Mouse (Mus musculus): Measurements from ENCODE around the gene Hyal2. TPM values are rescaled to one million over a fixed set of nuclear protein-coding genes. Genes with fewer than 3 reads are reported as not detected.

Gene Hyal2
- polyA plus RNA-seq, 1 experiment from 2014 or later: 85.2 TPM

- Histone ChIP-seq H3K4me1 (ENCODE audit: control insufficient read depth, insufficient read depth, low read length) (peaks cover 33% of the 10 kb centered on the region), H3K9ac (ENCODE audit: low read length) (peak overlapping the region; percentile 62), H3K27ac (ENCODE audit: low read length) (peak overlapping the region; percentile 92), H3K9me3 (replicated peaks; ENCODE audit: control insufficient read depth, low read length) (no peaks in the 10 kb centered on the region), H3K36me3 (ENCODE audit: control insufficient read depth, insufficient read depth, low read length) (peaks cover 36% of the 10 kb centered on the region), H3K4me2 (ENCODE audit: low read depth, low read length) (no peak overlapping the region), H3K27me3 (ENCODE audit: control insufficient read depth, insufficient read depth, low read length) (no peaks in the 10 kb centered on the region), H3K4me3 (replicated peaks; ENCODE audit: low read length) (no peak overlapping the region)
- ATAC-seq (ENCODE audit: insufficient read depth, low FRiP score): peak; percentile 58
- WGBS: 19% methylated on average over 13 of the region's 13 CpGs
Observed at GRCm38 (mm10) chr9:107618778-107619545, 51.2 kb downstream of the Hyal2 start.

GRCm38 (mm10) chr9:107619546-107619879, 51.8 kb downstream of the Hyal2 start:
- peak overlapping the region; percentile 92 for H3K27ac ChIP-seq (ENCODE audit: low read length)
- H3K27me3 ChIP-seq (ENCODE audit: control insufficient read depth, insufficient read depth, low read length): no peaks in the 10 kb centered on the region
- ATAC-seq (ENCODE audit: insufficient read depth, low FRiP score): peak; percentile 19; the same call in 1 of the 2 replicates
- H3K9ac ChIP-seq (ENCODE audit: low read length): peak overlapping the region; percentile 62
- H3K4me3 ChIP-seq (replicated peaks; ENCODE audit: low read length): no peak overlapping the region
- H3K4me2 ChIP-seq (ENCODE audit: low read depth, low read length): no peak overlapping the region
- WGBS: 57% methylated on average over 13 of the region's 13 CpGs
- peaks cover 38% of the 10 kb centered on the region for H3K4me1 ChIP-seq (ENCODE audit: control insufficient read depth, insufficient read depth, low read length)
- H3K36me3 ChIP-seq (ENCODE audit: control insufficient read depth, insufficient read depth, low read length): peaks cover 35% of the 10 kb centered on the region
- no peaks in the 10 kb centered on the region for H3K9me3 ChIP-seq (replicated peaks; ENCODE audit: control insufficient read depth, low read length)

- no peak for ATAC-seq (ENCODE audit: insufficient read depth, low FRiP score)
- H3K27ac ChIP-seq (ENCODE audit: low read length): 0 out of 2 replicates have a peak overlapping the region, but pooled peaks have one; percentile 5
- H3K27me3 ChIP-seq (ENCODE audit: control insufficient read depth, insufficient read depth, low read length): no peaks in the 10 kb centered on the region
- peaks cover 44% of the 10 kb centered on the region for H3K4me1 ChIP-seq (ENCODE audit: control insufficient read depth, insufficient read depth, low read length)
- peaks cover 21% of the 10 kb centered on the region for H3K36me3 ChIP-seq (ENCODE audit: control insufficient read depth, insufficient read depth, low read length)
- no peak overlapping the region for H3K4me3 ChIP-seq (replicated peaks; ENCODE audit: low read length)
- H3K9ac ChIP-seq (ENCODE audit: low read length): no peak overlapping the region
- no peak overlapping the region for H3K4me2 ChIP-seq (ENCODE audit: low read depth, low read length)
- H3K9me3 ChIP-seq (replicated peaks; ENCODE audit: control insufficient read depth, low read length): no peaks in the 10 kb centered on the region
Observed at GRCm38 (mm10) chr9:107620954-107621353, 53.2 kb downstream of the Hyal2 start.

Other genes starting within 250 kb of the Hyal2 start
- 11.3 and 11.8 TPM in 2 replicates for gene Hemk1, start 229.6 kb upstream of the Hyal2 start, polyA plus RNA-seq (2015; fragmentation: Nextera tagmentation; extraction: Ambion mirVana)
- gene 6430571L13Rik, start 227.3 kb upstream of the Hyal2 start, polyA plus RNA-seq (2015; fragmentation: Nextera tagmentation; extraction: Ambion mirVana): 0.47 and 0.90 TPM in 2 replicates
- 0.19 and 0.35 TPM in 2 replicates for gene Cacna2d2, start 168.3 kb upstream of the Hyal2 start, polyA plus RNA-seq (2015; fragmentation: Nextera tagmentation; extraction: Ambion mirVana)
- gene Tmem115, start 34.0 kb upstream of the Hyal2 start, polyA plus RNA-seq (2015; fragmentation: Nextera tagmentation; extraction: Ambion mirVana): 38.1 and 40.2 TPM in 2 replicates
- gene Cyb561d2, start 25.8 kb upstream of the Hyal2 start, polyA plus RNA-seq (2015; fragmentation: Nextera tagmentation; extraction: Ambion mirVana): 27.4 and 30.0 TPM in 2 replicates
- gene Nprl2, start 25.7 kb upstream of the Hyal2 start, polyA plus RNA-seq (2015; fragmentation: Nextera tagmentation; extraction: Ambion mirVana): 40.8 and 42.6 TPM in 2 replicates
- gene Zmynd10, start 20.6 kb upstream of the Hyal2 start, polyA plus RNA-seq (2015; fragmentation: Nextera tagmentation; extraction: Ambion mirVana): 0.76 and 1.6 TPM in 2 replicates
- gene Rassf1, start 16.4 kb upstream of the Hyal2 start, polyA plus RNA-seq (2015; fragmentation: Nextera tagmentation; extraction: Ambion mirVana): 63.8 and 72.2 TPM in 2 replicates
- 35.0 and 38.2 TPM in 2 replicates for gene Tusc2, start 4.7 kb upstream of the Hyal2 start, polyA plus RNA-seq (2015; fragmentation: Nextera tagmentation; extraction: Ambion mirVana)
- gene Hyal1, start 9.0 kb downstream of the Hyal2 start, polyA plus RNA-seq (2015; fragmentation: Nextera tagmentation; extraction: Ambion mirVana): 14.9 and 16.8 TPM in 2 replicates
- gene Naa80, start 10.9 kb downstream of the Hyal2 start, polyA plus RNA-seq (2015; fragmentation: Nextera tagmentation; extraction: Ambion mirVana): 17.4 and 20.4 TPM in 2 replicates
- gene Hyal3, start 12.9 kb downstream of the Hyal2 start, polyA plus RNA-seq (2015; fragmentation: Nextera tagmentation; extraction: Ambion mirVana): 1.4 and 1.9 TPM in 2 replicates
- 62.0 and 77.7 TPM in 2 replicates for gene Ifrd2, start 19.7 kb downstream of the Hyal2 start, polyA plus RNA-seq (2015; fragmentation: Nextera tagmentation; extraction: Ambion mirVana)
- 14.9 and 16.3 TPM in 2 replicates for gene Sema3b, start 41.3 kb downstream of the Hyal2 start, polyA plus RNA-seq (2015; fragmentation: Nextera tagmentation; extraction: Ambion mirVana)
- gene Gnai2, start 67.4 kb downstream of the Hyal2 start, polyA plus RNA-seq (2015; fragmentation: Nextera tagmentation; extraction: Ambion mirVana): 308 and 311 TPM in 2 replicates
- 13.0 and 15.1 TPM in 2 replicates for gene Slc38a3, start 101.6 kb downstream of the Hyal2 start, polyA plus RNA-seq (2015; fragmentation: Nextera tagmentation; extraction: Ambion mirVana)
- 0.42 and 2.0 TPM in 2 replicates for gene Gnat1, start 111.8 kb downstream of the Hyal2 start, polyA plus RNA-seq (2015; fragmentation: Nextera tagmentation; extraction: Ambion mirVana)
- 15.1 and 16.8 TPM in 2 replicates for gene Sema3f, start 142.5 kb downstream of the Hyal2 start, polyA plus RNA-seq (2015; fragmentation: Nextera tagmentation; extraction: Ambion mirVana)
- 183 and 187 TPM in 2 replicates for gene Rbm5, start 203.1 kb downstream of the Hyal2 start, polyA plus RNA-seq (2015; fragmentation: Nextera tagmentation; extraction: Ambion mirVana)

All from stomach, embryonic 16.5 days (tissue).